Comparison of ENCODE assay signal across 10 mouse cellular contexts in the genomic region with DNA sequence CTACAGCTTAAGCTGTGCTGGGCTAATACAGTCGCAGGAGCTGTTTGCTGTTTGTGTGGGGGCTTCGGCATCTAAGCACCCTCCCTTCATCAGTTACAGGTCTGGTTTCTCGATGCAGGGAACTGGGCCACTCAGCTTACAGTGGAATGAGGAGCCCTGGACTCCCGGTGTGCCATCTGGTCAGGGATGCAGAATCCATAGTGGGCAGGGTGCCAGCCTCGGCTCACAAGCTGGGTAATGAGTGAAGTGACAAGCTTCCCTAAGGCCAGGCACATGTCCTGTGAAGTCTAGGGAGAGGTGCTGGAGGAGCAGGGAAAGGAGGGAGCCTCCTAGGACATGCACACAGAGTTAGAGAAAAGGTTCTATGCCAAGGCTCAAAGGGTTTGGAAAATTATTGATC.
DNase-seq lines count a peak whose midpoint lies in the region; ATAC-seq lines count a peak whose summit lies in the region.
"Had no signal": no experiment of that assay in that cellular context is flagged by ENCODE, and none has a peak within 500 bp of the region (broad histone marks: within the 10 kb centered on the region; RNA-seq: fewer than 3 reads in every experiment).

No protein-coding gene starts in this region.

- DNase-seq in heart, embryonic 10.5 days (ENCODE audit: low spot score) = no peak
- no peak for DNase-seq in heart, adult 18-20 months
- DNase-seq in midbrain, embryonic 10.5 days (ENCODE audit: low spot score) = no peak
- DNase-seq in cerebellum, postnatal 25 days = peak; percentile 98
- peak; percentile 52 to 70 for DNase-seq in layer of hippocampus, postnatal 14 days (ENCODE audit: low spot score in 2 of 2)

- no peaks in the 10 kb centered on the region for H3K27me3 ChIP-seq in heart, embryonic 10.5 days (ENCODE audit: insufficient read depth, poor library complexity, severe bottlenecking)
- H3K27me3 ChIP-seq in midbrain, embryonic 16.5 days (ENCODE audit: control insufficient read depth, insufficient read depth, low read depth, low read length) = no peaks in the 10 kb centered on the region
- no peaks in the 10 kb centered on the region for H3K27me3 ChIP-seq in midbrain, embryonic 10.5 days (ENCODE audit: low read depth, poor library complexity, severe bottlenecking)
- H3K27me3 ChIP-seq: neural tube, embryonic 13.5 days had no signal

- H3K27ac ChIP-seq in heart, embryonic 10.5 days = 0 out of 2 replicates have a peak overlapping the region, but pooled peaks have one; percentile 10
- no peak overlapping the region for H3K27ac ChIP-seq in midbrain, embryonic 16.5 days (ENCODE audit: low read length)
- H3K27ac ChIP-seq in midbrain, embryonic 10.5 days (replicated peaks) = no peak overlapping the region
- H3K27ac ChIP-seq: neural tube, embryonic 13.5 days had no signal

- peak; percentile 64; the same call in 1 of the 2 replicates for ATAC-seq in midbrain, embryonic 16.5 days
- ATAC-seq in CD4-positive, CD25-positive, alpha-beta regulatory T cell, adult 4 months = no peak
- no peak for ATAC-seq in activated CD4-positive, CD25-positive, alpha-beta regulatory T cell, adult 4 months
- ATAC-seq: intestine, postnatal 0 days had no signal

- H3K9ac ChIP-seq in midbrain, embryonic 16.5 days (ENCODE audit: low read depth, low read length) = no peak overlapping the region
- H3K9ac ChIP-seq: neural tube, embryonic 13.5 days had no signal

- H3K4me1 ChIP-seq in heart, embryonic 10.5 days = peaks cover 49% of the 10 kb centered on the region
- no peaks in the 10 kb centered on the region for H3K4me1 ChIP-seq in midbrain, embryonic 16.5 days (ENCODE audit: control insufficient read depth, insufficient read depth, low read length)
- H3K4me1 ChIP-seq in midbrain, embryonic 10.5 days = peaks cover 2% of the 10 kb centered on the region; the same call in 1 of the 2 replicates
- H3K4me1 ChIP-seq: neural tube, embryonic 13.5 days had no signal

- H3K4me3 ChIP-seq in heart, embryonic 10.5 days = no peak overlapping the region
- no peak overlapping the region for H3K4me3 ChIP-seq in midbrain, embryonic 16.5 days (ENCODE audit: low read depth, low read length)
- no peak overlapping the region for H3K4me3 ChIP-seq in midbrain, embryonic 10.5 days
- H3K4me3 ChIP-seq: neural tube, embryonic 13.5 days had no signal

- 75% methylated on average over 5 of the region's 5 CpGs for WGBS in heart, embryonic 10.5 days
- WGBS in midbrain, embryonic 16.5 days = 67% methylated on average over 5 of the region's 5 CpGs
- 84% methylated on average over 5 of the region's 5 CpGs for WGBS in midbrain, embryonic 10.5 days

- no peak overlapping the region for H3K4me2 ChIP-seq in midbrain, embryonic 16.5 days (ENCODE audit: low read length)
- H3K4me2 ChIP-seq: neural tube, embryonic 13.5 days had no signal

- no peaks in the 10 kb centered on the region for H3K9me3 ChIP-seq in heart, embryonic 10.5 days
- H3K9me3 ChIP-seq in midbrain, embryonic 16.5 days (replicated peaks; ENCODE audit: control insufficient read depth, low read length, poor library complexity, severe bottlenecking) = no peaks in the 10 kb centered on the region
- H3K9me3 ChIP-seq in midbrain, embryonic 10.5 days (replicated peaks) = no peaks in the 10 kb centered on the region
- H3K9me3 ChIP-seq: neural tube, embryonic 13.5 days had no signal

- H3K36me3 ChIP-seq in heart, embryonic 10.5 days = no peaks in the 10 kb centered on the region
- H3K36me3 ChIP-seq in midbrain, embryonic 16.5 days (ENCODE audit: control insufficient read depth, insufficient read depth, low read length) = no peaks in the 10 kb centered on the region
- no peaks in the 10 kb centered on the region for H3K36me3 ChIP-seq in midbrain, embryonic 10.5 days
- H3K36me3 ChIP-seq: neural tube, embryonic 13.5 days had no signal

Comparison
In these comparisons a context has a peak if more than half of its experiments do, and no peak if none do; other contexts are left out.
1. DNase-seq: peak in cerebellum, postnatal 25 days (2 of 2) and layer of hippocampus, postnatal 14 days (2 of 2); none in heart, embryonic 10.5 days (single experiment), heart, adult 18-20 months (0 of 2) and midbrain, embryonic 10.5 days (single experiment).